In the genomic region with DNA sequence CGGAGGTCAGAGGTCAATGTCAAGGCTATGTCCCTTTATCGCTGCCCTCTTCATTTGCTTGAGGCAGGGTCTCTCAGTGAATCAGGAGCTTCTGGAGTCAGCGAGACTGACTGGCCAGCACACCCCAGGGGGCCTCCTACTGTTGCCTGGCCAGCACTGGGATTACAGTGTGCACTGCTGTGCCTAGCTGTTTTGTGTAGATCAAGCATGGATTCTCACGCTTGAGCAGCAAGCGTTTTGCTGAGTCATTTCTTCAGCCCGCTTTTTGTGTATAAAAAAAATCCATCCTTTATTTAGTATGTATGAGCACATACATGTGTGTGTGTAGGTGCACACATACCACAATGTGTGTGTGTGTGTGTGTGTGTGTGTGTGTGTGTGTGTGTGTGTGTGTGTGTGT, we compare ENCODE assay signal across 30 mouse cellular contexts. TPM values are rescaled to one million over a fixed set of nuclear protein-coding genes. Genes with fewer than 3 reads are reported as not detected.
A peak's percentile ranks its signal among the peaks of the same experiment; 100 is the strongest.
DNase-seq lines count a peak whose midpoint lies in the region; TF ChIP-seq lines count a peak whose summit lies in the region.
"Had no signal": no experiment of that assay in that cellular context is flagged by ENCODE, and none has a peak within 500 bp of the region (broad histone marks: within the 10 kb centered on the region; RNA-seq: fewer than 3 reads in every experiment).

No protein-coding gene starts in this region.

- peaks cover 6% of the 10 kb centered on the region; the same call in 1 of the 2 replicates for H3K36me3 ChIP-seq in ES-E14 (ENCODE audit: control insufficient read depth, insufficient read depth, low read length, poor library complexity, severe bottlenecking)
- H3K36me3 ChIP-seq: embryonic facial prominence, embryonic 12.5 days; embryonic facial prominence, embryonic 15.5 days; heart, embryonic 12.5 days; heart, embryonic 15.5 days had no signal

- H3K9ac ChIP-seq in ES-E14 (ENCODE audit: insufficient read depth, low read depth, low read length, poor library complexity, severe bottlenecking): no peak overlapping the region
- H3K9ac ChIP-seq: embryonic facial prominence, embryonic 12.5 days; embryonic facial prominence, embryonic 15.5 days; forebrain, postnatal 0 days; heart, embryonic 12.5 days; heart, embryonic 15.5 days; hindbrain, embryonic 14.5 days had no signal

- H3K9me3 ChIP-seq in ES-E14 (ENCODE audit: control insufficient read depth, insufficient read depth, low read depth, low read length): no peaks in the 10 kb centered on the region
- H3K9me3 ChIP-seq: embryonic facial prominence, embryonic 12.5 days; embryonic facial prominence, embryonic 15.5 days; heart, embryonic 12.5 days; heart, embryonic 15.5 days had no signal

- peak; percentile 22 for DNase-seq in cerebellum, adult 11-12 months
- no peak for DNase-seq in cerebellum, adult 18-20 months
- DNase-seq in ES-E14 (ENCODE audit: low read depth, low spot score) (no peak), MN1 (ENCODE audit: low spot score) (peak; percentile 12)
- no peak for DNase-seq in frontal cortex, postnatal 14 days (ENCODE audit: low spot score in 2 of 2)
- no peak for DNase-seq in adrenal gland, adult 2 months
- no peak for DNase-seq in heart, postnatal 25 days (ENCODE audit: low spot score)
- DNase-seq: adrenal gland, adult 8-10 months; adrenal gland, postnatal 25 days; cerebellum, adult 2 months; cerebellum, adult 9-11 months; cerebellum, postnatal 25 days; forebrain, postnatal 0 days; gastrocnemius, postnatal 25 days; heart, adult 18-20 months; heart, postnatal 10 days; heart, postnatal 4 days had no signal

- intact Hi-C loops in heart, postnatal 25 days (cut with DNase I): no loop called here

- H3K27ac ChIP-seq in ES-E14 (ENCODE audit: insufficient read depth, low read depth, low read length, poor library complexity, severe bottlenecking): peak overlapping the region; percentile 62; the same call in 1 of the 2 replicates
- H3K27ac ChIP-seq: embryonic facial prominence, embryonic 12.5 days; embryonic facial prominence, embryonic 15.5 days; heart, embryonic 15.5 days; hindbrain, embryonic 14.5 days; hindbrain, postnatal 0 days had no signal

- H3K4me3 ChIP-seq in ES-E14 (ENCODE audit: insufficient read depth in 1 of 2, low read depth in 1 of 2, low read length in 2 of 2, poor library complexity in 1 of 2, severe bottlenecking in 1 of 2): no peak overlapping the region
- H3K4me3 ChIP-seq: embryonic facial prominence, embryonic 12.5 days; embryonic facial prominence, embryonic 15.5 days; heart, embryonic 12.5 days; heart, embryonic 15.5 days had no signal

- peaks cover 0 to 13% of the 10 kb centered on the region in 2 experiments; a peak in 2 of 4 replicates for H3K4me1 ChIP-seq in ES-E14 (ENCODE audit: control insufficient read depth in 2 of 2, insufficient read depth in 2 of 2, low read length in 2 of 2, poor library complexity in 1 of 2)
- H3K4me1 ChIP-seq: embryonic facial prominence, embryonic 12.5 days; heart, embryonic 15.5 days had no signal

- in situ Hi-C loops in ES-E14 (cut with MboI; ENCODE audit: low sequenced_read_pairs in 2 of 2, unreplicated experiment in 2 of 2): no loop called here

TF ChIP-seq in ES-E14, 5 proteins besides CTCF, POLR2A, EP300 and RAD21:
- TF ChIP-seq CHD2 (IDR thresholded peaks at IDR 0.05; ENCODE audit: low read depth, low read length) (no peak), ZNF384 (IDR thresholded peaks at IDR 0.05; ENCODE audit: low read depth, low read length) (no peak), MAFK (IDR thresholded peaks at IDR 0.05; ENCODE audit: insufficient read depth, low read depth, low read length) (peak; percentile 74), ZC3H11A (IDR thresholded peaks at IDR 0.05; ENCODE audit: borderline replicate concordance, low read depth, low read length) (no peak)

RNA-seq across cellular contexts. Expression of gene Gm20479, which starts 32.0 kb away (rescaled TPM):
- 1.4 and 1.5 TPM in 2 replicates for total RNA-seq in ES-E14 (2012; rRNA removed)
- 1 to 10 TPM in 1 of 2 experiments, not detected in 1; 6.3 TPM for total RNA-seq in adrenal gland, adult 2 months (2021)
- polyA plus RNA-seq in adrenal gland, adult 2 months (2012; rRNA removed): 0.28 TPM in 2 replicates
- total RNA-seq in heart, postnatal 25 days (2021): not detected
- total RNA-seq: common myeloid progenitor, adult 5-6 weeks; forebrain, postnatal 0 days; gastrocnemius, postnatal 25 days; heart, adult 18-20 months; hindbrain, postnatal 0 days had no signal
- polyA plus RNA-seq: brain, embryonic 14.5 days; cerebellum, adult 2 months; forebrain, embryonic 11.5 days; forebrain, postnatal 0 days; frontal cortex, adult 2 months; gonadal fat pad, adult 2 months; heart, embryonic 15.5 days; hindbrain, embryonic 14.5 days; hindbrain, postnatal 0 days; intestine, embryonic 16.5 days had no signal

RNA-seq across cellular contexts. Expression of gene Shkbp1, which starts 33.4 kb away (rescaled TPM):
- 28.8 and 45.5 TPM in 2 replicates for total RNA-seq in ES-E14 (2012; rRNA removed)
- total RNA-seq in adrenal gland, adult 2 months (2021): 10 to 100 TPM; 11.3 to 22.5 TPM
- polyA plus RNA-seq in adrenal gland, adult 2 months (2012; rRNA removed): 60.8 and 74.5 TPM in 2 replicates
- 1 to 10 TPM; 6.4 to 8.2 TPM for total RNA-seq in heart, postnatal 25 days (2021)

RNA-seq across cellular contexts. Expression of gene Ltbp4, which starts 51.7 kb away (rescaled TPM):
- total RNA-seq in ES-E14 (2012; rRNA removed): 65.8 and 114 TPM in 2 replicates
- total RNA-seq in adrenal gland, adult 2 months (2021): 10 to 100 TPM; 70.3 to 94.7 TPM
- polyA plus RNA-seq in adrenal gland, adult 2 months (2012; rRNA removed): 253 and 263 TPM in 2 replicates
- 100 to 1,000 TPM; 210 to 247 TPM for total RNA-seq in heart, postnatal 25 days (2021)
- total RNA-seq: common myeloid progenitor, adult 5-6 weeks had no signal

RNA-seq across cellular contexts. Expression of gene Sptbn4, which starts 58.3 kb away (rescaled TPM):
- 9.1 and 18.6 TPM in 2 replicates for total RNA-seq in ES-E14 (2012; rRNA removed)
- 1 to 10 TPM; 1.5 to 1.9 TPM for total RNA-seq in adrenal gland, adult 2 months (2021)
- polyA plus RNA-seq in adrenal gland, adult 2 months (2012; rRNA removed): 0.84 and 2.3 TPM in 2 replicates
- total RNA-seq in heart, postnatal 25 days (2021): under 1 TPM; 0.08 to 0.42 TPM
- total RNA-seq: common myeloid progenitor, adult 5-6 weeks; gastrocnemius, adult 8-10 months had no signal

RNA-seq across cellular contexts. Expression of gene Blvrb, which starts 58.6 kb away (rescaled TPM):
- total RNA-seq in ES-E14 (2012; rRNA removed): 22.0 and 29.6 TPM in 2 replicates
- 10 to 100 TPM; 48.4 to 51.1 TPM for total RNA-seq in adrenal gland, adult 2 months (2021)
- 70.2 and 86.2 TPM in 2 replicates for polyA plus RNA-seq in adrenal gland, adult 2 months (2012; rRNA removed)
- total RNA-seq in heart, postnatal 25 days (2021): 10 to 100 TPM; 30.1 to 30.5 TPM

Comparison
In these comparisons a context has a peak if more than half of its experiments do, and no peak if none do; other contexts are left out.
1. DNase-seq: peak in cerebellum, adult 11-12 months (single experiment) and MN1 (single experiment); none in cerebellum, adult 18-20 months (0 of 2), ES-E14 (single experiment), frontal cortex, postnatal 14 days (0 of 2), adrenal gland, adult 2 months (single experiment) and heart, postnatal 25 days (single experiment).